Mouse (Mus musculus) heart, adult 8-10 months (tissue): ENCODE measurements around the gene Gm3755. TPM values are rescaled to one million over a fixed set of nuclear protein-coding genes. Genes with fewer than 3 reads are reported as not detected.
"Not testable (repeated sequence)": the region's sequence is repeated elsewhere in the genome, so short reads cannot be mapped to it uniquely, and the experiment has no call there.

Experiments
- DNase-seq: peaks from one replicate; pipeline ENCODE4 v3.0.0; 2022; ENCODE audit warnings: low spot score
- total RNA-seq, 4 experiments: library from RNA; stranded (reverse); gene quantifications; 2 replicates each; pipeline ENCODE4 v1.2.4; 2022

The Gm3755 gene
- total RNA-seq, result not detected

DNA sequence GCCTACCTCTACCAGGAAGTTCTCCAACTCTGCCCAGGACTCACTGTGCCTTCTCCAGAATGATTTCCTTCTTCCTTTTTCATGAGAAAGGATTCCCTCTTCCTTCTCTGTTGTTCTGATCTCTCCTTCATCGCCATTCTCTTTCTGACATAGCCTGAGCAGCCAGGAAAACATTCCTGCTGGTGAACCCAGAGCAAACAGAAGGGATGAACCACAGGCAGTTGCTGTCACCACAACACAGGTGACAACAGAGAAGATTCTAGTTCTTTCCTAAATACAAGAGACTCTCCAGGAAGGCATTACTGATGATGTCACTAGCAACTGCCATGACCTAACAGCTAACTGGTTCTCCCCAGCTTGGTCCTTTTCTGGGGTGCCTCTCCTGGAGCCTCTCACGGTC, at the start of gene Gm3755:
Gm3755 (minus strand) TSS at position 101 of the 400 bp plus-strand sequence.
- not testable (repeated sequence) for DNase-seq

GRCm38 (mm10) chr14:7488731-7489130, 38.0 kb upstream of the Gm3755 start:
- not testable (repeated sequence) for DNase-seq

- not testable (repeated sequence) for DNase-seq
Measured at GRCm38 (mm10) chr14:7483662-7484061, 32.9 kb upstream of the Gm3755 start, which contains the start of gene Gm3752. Gm3752 (minus strand) TSS chr14:7483762.

- not testable (repeated sequence) for DNase-seq
Measured at GRCm38 (mm10) chr14:7422496-7422895, 28.2 kb downstream of the Gm3755 start.

Other genes with a start within 250 kb of the Gm3755 start
- gene Gm3727, start 186.2 kb downstream of the Gm3755 start, total RNA-seq, result not detected
- not detected for gene Gm3739, start 135.9 kb downstream of the Gm3755 start, total RNA-seq
- not detected for gene Gm5797, start 118.5 kb downstream of the Gm3755 start, total RNA-seq
- gene Gm8374, start 85.8 kb downstream of the Gm3755 start, total RNA-seq, result not detected
- not detected for gene Gm3752, start 32.8 kb upstream of the Gm3755 start, total RNA-seq
- gene Gm3558, start 117.6 kb upstream of the Gm3755 start, total RNA-seq, result 1 to 10 TPM in 1 of 4 experiments, under 1 TPM in 3; 0.62 to 1.4 (median 0.69) TPM
- gene Gm10338, start 144.7 kb upstream of the Gm3755 start, total RNA-seq, result not detected
- not detected for gene Gm10128, start 193.1 kb upstream of the Gm3755 start, total RNA-seq